Mouse (Mus musculus) olfactory bulb, adult 2 months (tissue): ENCODE data around the gene Kit. TPM values are rescaled to one million over a fixed set of nuclear protein-coding genes. Genes with fewer than 3 reads are reported as not detected.

Source experiments
- H3K27ac ChIP-seq: fragments of 200-500 bp; 2 replicates; pipeline ENCODE4 v1.5.1; 2012; ENCODE audit warnings: low read depth, low read length; ENCODE audit not compliant: insufficient read depth
- H3K4me1 ChIP-seq: fragments of 200-500 bp; 2 replicates; pipeline ENCODE4 v1.6.1; 2012; ENCODE audit warnings: low read length; ENCODE audit not compliant: control insufficient read depth, insufficient read depth
- H3K4me3 ChIP-seq: fragments of 200-500 bp; 2 replicates; pipeline ENCODE4 v1.5.1; 2012; ENCODE audit warnings: mild to moderate bottlenecking, low read depth, low read length, moderate library complexity; ENCODE audit not compliant: insufficient read depth
- CTCF ChIP-seq: fragments of 200-500 bp; IDR thresholded peaks from 2 replicates; pipeline ENCODE4 v1.5.1; 2012; ENCODE audit warnings: low read depth, mild to moderate bottlenecking, low read length, moderate library complexity; ENCODE audit not compliant: insufficient read depth
- POLR2A ChIP-seq: fragments of 200-500 bp; IDR thresholded peaks from 2 replicates; pipeline ENCODE4 v1.6.1; 2012; ENCODE audit warnings: mild to moderate bottlenecking, low read depth, low read length, moderate library complexity; ENCODE audit not compliant: insufficient read depth
- WGBS: fragments of 180-500 bp; shearing (Covaris S2); methylation state at CpG from one replicate; pipeline ENCODE4 v1.1.7; 2018; 5-methylcytosine and 5-hydroxymethylcytosine counted together
- polyA plus RNA-seq: library from polyadenylated mRNA; stranded (reverse); fragments of >200 nt; gene quantifications from 2 replicates; pipeline ENCODE4 v1.2.4, GENCODE M21; 2012; ENCODE audit warnings: low replicate concordance; ENCODE audit not compliant: missing spikeins, insufficient read depth, insufficient read length

Kit gene
- polyA plus RNA-seq, 1 experiment = not detected

GRCm38 (mm10) chr5:75676024-75676423 lies 101.3 kb downstream of the Kit start:
- Histone ChIP-seq H3K4me3 (no peak overlapping the region), H3K27ac (no peak overlapping the region), H3K4me1 (no peaks in the 10 kb centered on the region)
- no peak for TF ChIP-seq CTCF
- no peak for TF ChIP-seq POLR2A
- 92% methylated on average over 3 of the region's 3 CpGs for WGBS

GRCm38 (mm10) chr5:75679896-75680295 lies 105.2 kb downstream of the Kit start:
- H3K27ac ChIP-seq = no peak overlapping the region
- no peaks in the 10 kb centered on the region for H3K4me1 ChIP-seq
- no peak for TF ChIP-seq POLR2A
- TF ChIP-seq CTCF = no peak
- H3K4me3 ChIP-seq = no peak overlapping the region
- 86% methylated on average over 3 of the region's 3 CpGs for WGBS

GRCm38 (mm10) chr5:75695162-75695809 lies 120.6 kb downstream of the Kit start:
- Histone ChIP-seq H3K27ac (no peak overlapping the region), H3K4me1 (peaks cover 3% of the 10 kb centered on the region; the same call in 1 of the 2 replicates), H3K4me3 (no peak overlapping the region)
- 90% methylated on average over 12 of the region's 12 CpGs for WGBS
- TF ChIP-seq POLR2A (no peak), CTCF (no peak)

DNA sequence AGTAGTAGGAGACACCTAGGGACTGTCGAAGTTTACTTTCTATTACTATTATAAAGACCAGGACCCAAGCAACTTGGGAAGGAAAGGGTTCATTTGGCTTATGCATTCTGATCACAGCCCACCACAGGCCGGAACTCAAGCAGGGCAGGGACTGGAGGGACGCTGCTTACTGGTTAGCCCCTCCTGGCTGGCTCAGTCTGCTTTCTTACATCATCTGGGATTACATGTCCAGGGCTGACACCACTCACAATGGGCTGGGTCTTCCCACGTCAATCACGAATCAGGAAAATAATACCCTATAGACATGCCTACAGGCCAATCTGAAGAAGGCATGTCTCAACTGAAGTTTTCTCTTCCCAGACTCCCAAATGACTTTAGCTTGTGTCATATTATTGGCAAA lies 122.2 kb downstream of the Kit start:
- Histone ChIP-seq H3K4me3 (no peak overlapping the region), H3K27ac (no peak overlapping the region), H3K4me1 (peaks cover 3% of the 10 kb centered on the region; the same call in 1 of the 2 replicates)
- TF ChIP-seq POLR2A = no peak
- TF ChIP-seq CTCF = no peak
- 84% methylated on average over 5 of the region's 5 CpGs for WGBS

DNA sequence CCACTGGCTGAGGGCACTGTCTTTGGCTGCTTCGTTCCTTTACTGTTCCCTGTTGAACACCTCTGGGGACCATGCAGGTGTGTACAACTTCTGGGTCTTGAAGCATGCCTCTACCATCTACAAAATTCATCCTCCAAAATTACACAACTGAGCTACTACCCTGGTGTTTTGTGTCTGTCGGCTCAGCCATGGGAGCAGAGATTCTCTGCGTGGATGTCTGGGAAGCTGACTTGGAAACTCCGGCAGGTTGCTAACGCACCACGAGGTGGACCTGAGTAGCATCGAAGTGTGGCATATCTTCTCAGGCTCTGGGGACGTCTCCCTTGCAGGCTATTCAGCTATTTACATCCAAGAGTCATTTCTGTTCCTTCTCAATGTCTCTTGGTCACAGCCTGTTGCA lies 123.8 kb downstream of the Kit start:
- no peak for TF ChIP-seq POLR2A
- TF ChIP-seq CTCF = no peak
- H3K4me3 ChIP-seq = no peak overlapping the region
- H3K27ac ChIP-seq = no peak overlapping the region
- 92% methylated on average over 8 of the region's 8 CpGs for WGBS
- H3K4me1 ChIP-seq = peaks cover 3% of the 10 kb centered on the region; the same call in 1 of the 2 replicates

GRCm38 (mm10) chr5:75699081-75699480 lies 124.4 kb downstream of the Kit start:
- Histone ChIP-seq H3K4me3 (no peak overlapping the region), H3K27ac (no peak overlapping the region), H3K4me1 (peaks cover 3% of the 10 kb centered on the region; the same call in 1 of the 2 replicates)
- no peak for TF ChIP-seq POLR2A
- TF ChIP-seq CTCF = no peak
- WGBS = 51% methylated on average over 7 of the region's 7 CpGs

DNA sequence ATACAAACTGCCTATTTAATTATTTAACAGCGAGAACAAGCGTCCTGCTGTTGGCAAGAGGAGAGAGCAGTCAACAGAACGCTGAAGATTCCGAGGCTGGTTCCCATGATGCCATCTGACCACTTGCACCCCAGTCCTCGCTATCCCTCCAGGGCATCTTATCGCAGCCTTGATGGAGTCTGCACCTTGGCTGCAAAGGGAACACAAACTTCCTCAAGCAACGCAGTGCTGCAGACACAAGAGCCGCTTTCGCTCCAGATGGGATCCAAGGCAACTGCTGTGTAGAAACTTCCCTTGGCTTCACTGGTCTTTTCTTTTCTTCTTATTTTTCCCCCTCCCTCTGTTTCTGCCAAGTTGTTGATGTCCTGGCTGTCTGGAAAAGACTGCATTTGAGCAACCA lies 124.8 kb downstream of the Kit start:
- Histone ChIP-seq H3K4me3 (no peak overlapping the region), H3K27ac (no peak overlapping the region), H3K4me1 (peaks cover 3% of the 10 kb centered on the region; the same call in 1 of the 2 replicates)
- TF ChIP-seq CTCF = no peak
- no peak for TF ChIP-seq POLR2A
- WGBS = 20% methylated on average over 9 of the region's 9 CpGs

- Histone ChIP-seq H3K27ac (no peak overlapping the region), H3K4me1 (peaks cover 3% of the 10 kb centered on the region; the same call in 1 of the 2 replicates), H3K4me3 (no peak overlapping the region)
- TF ChIP-seq CTCF = no peak
- no peak for TF ChIP-seq POLR2A
- 68% methylated on average over 12 of the region's 12 CpGs for WGBS
Measured at GRCm38 (mm10) chr5:75701662-75702061, 126.9 kb downstream of the Kit start.

GRCm38 (mm10) chr5:75702080-75702479 lies 127.4 kb downstream of the Kit start:
- no peak for TF ChIP-seq CTCF
- no peak for TF ChIP-seq POLR2A
- 92% methylated on average over 8 of the region's 8 CpGs for WGBS
- H3K4me1 ChIP-seq = peaks cover 3% of the 10 kb centered on the region; the same call in 1 of the 2 replicates
- no peak overlapping the region for H3K4me3 ChIP-seq
- H3K27ac ChIP-seq = no peak overlapping the region
